Mouse (Mus musculus) lung, embryonic 15.5 days (tissue): ENCODE data around the gene Tmem215. TPM values are rescaled to one million over a fixed set of nuclear protein-coding genes. Genes with fewer than 3 reads are reported as not detected.

Source experiments
- ATAC-seq: fragments of 200-750 bp; cut with Nextera tagmentation; 2 replicates; pipeline ENCODE4 v1.8.0; 2017; ENCODE audit warnings: moderate number of reproducible peaks, borderline replicate concordance; ENCODE audit not compliant: low FRiP score, low TSS enrichment; ENCODE audit errors: extremely low read depth
- H3K27ac ChIP-seq: fragments of 300-500 bp; sonication (generic); 2 replicates; pipeline ENCODE4 v1.5.1; 2015; ENCODE audit warnings: moderate library complexity, mild to moderate bottlenecking, inconsistent platforms
- H3K27me3 ChIP-seq: fragments of 300-500 bp; sonication (generic); 2 replicates; pipeline ENCODE4 v1.6.1; 2015; ENCODE audit warnings: inconsistent platforms
- H3K36me3 ChIP-seq: fragments of 300-500 bp; sonication (generic); 2 replicates; pipeline ENCODE4 v1.6.1; 2015; ENCODE audit warnings: inconsistent platforms
- H3K4me1 ChIP-seq: fragments of 300-500 bp; sonication (generic); 2 replicates; pipeline ENCODE4 v1.6.1; 2015; ENCODE audit warnings: inconsistent platforms
- H3K4me2 ChIP-seq: fragments of 300-500 bp; sonication (generic); 2 replicates; pipeline ENCODE4 v1.6.1; 2015; ENCODE audit warnings: inconsistent platforms, mild to moderate bottlenecking, moderate library complexity
- H3K4me3 ChIP-seq: fragments of 300-500 bp; sonication (generic); 2 replicates; pipeline ENCODE4 v1.5.1; 2015; ENCODE audit warnings: mild to moderate bottlenecking, inconsistent platforms
- H3K9ac ChIP-seq: fragments of 300-500 bp; sonication (generic); 2 replicates; pipeline ENCODE4 v1.6.1; 2015; ENCODE audit warnings: inconsistent platforms
- H3K9me3 ChIP-seq: fragments of 300-500 bp; sonication (generic); 2 replicates; pipeline ENCODE4 v1.6.1; 2016; ENCODE audit warnings: inconsistent platforms
- WGBS: fragments of 180-500 bp; shearing (Covaris S2); methylation state at CpG from one replicate; pipeline ENCODE4 v1.1.7; 2015; 5-methylcytosine and 5-hydroxymethylcytosine counted together
- polyA plus RNA-seq: library from polyadenylated mRNA; unstranded; fragments of >200 nt; fragmentation: Nextera tagmentation; extraction: Ambion mirVana; gene quantifications from 2 replicates; pipeline ENCODE4 v1.2.1, GENCODE M21; 2015

The Tmem215 gene
- 0.52 and 0.83 TPM in 2 replicates for polyA plus RNA-seq

GRCm38 (mm10) chr4:40471880-40472279, at the start of gene Tmem215:
Tmem215 (plus strand) TSS chr4:40472180.
- no peaks in the 10 kb centered on the region for H3K9me3 ChIP-seq
- ATAC-seq: no peak
- no peak within 1 kb of the TSS for H3K9ac ChIP-seq
- H3K4me1 ChIP-seq: peaks cover 5% of the 10 kb centered on the region; the same call in 1 of the 2 replicates
- H3K27me3 ChIP-seq: peaks cover 33% of the 10 kb centered on the region
- H3K27ac ChIP-seq: no peak within 1 kb of the TSS
- 73% methylated on average over 10 of the region's 10 CpGs for WGBS
- no peaks in the 10 kb centered on the region for H3K36me3 ChIP-seq
- H3K4me2 ChIP-seq: peak within 1 kb of the TSS; percentile 66
- H3K4me3 ChIP-seq: peak within 1 kb of the TSS; percentile 34

GRCm38 (mm10) chr4:40431916-40432315, 40.1 kb upstream of the Tmem215 start:
- Histone ChIP-seq H3K4me2 (no peak overlapping the region), H3K27ac (no peak overlapping the region), H3K9me3 (no peaks in the 10 kb centered on the region), H3K27me3 (no peaks in the 10 kb centered on the region), H3K4me1 (no peaks in the 10 kb centered on the region), H3K9ac (no peak overlapping the region), H3K4me3 (no peak overlapping the region), H3K36me3 (no peaks in the 10 kb centered on the region)
- 65% methylated on average over 5 of the region's 5 CpGs for WGBS
- ATAC-seq: no peak

- Histone ChIP-seq H3K27ac (no peak overlapping the region), H3K4me1 (no peaks in the 10 kb centered on the region), H3K9ac (no peak overlapping the region), H3K4me2 (no peak overlapping the region), H3K4me3 (no peak overlapping the region), H3K27me3 (no peaks in the 10 kb centered on the region), H3K9me3 (no peaks in the 10 kb centered on the region), H3K36me3 (no peaks in the 10 kb centered on the region)
- 66% methylated on average over 3 of the region's 3 CpGs for WGBS
- ATAC-seq: no peak
Observed at GRCm38 (mm10) chr4:40433379-40433778, 38.6 kb upstream of the Tmem215 start.

- no peaks in the 10 kb centered on the region for H3K36me3 ChIP-seq
- H3K4me1 ChIP-seq: no peaks in the 10 kb centered on the region
- no peaks in the 10 kb centered on the region for H3K27me3 ChIP-seq
- no peak for ATAC-seq
- no peak overlapping the region for H3K4me3 ChIP-seq
- H3K27ac ChIP-seq: no peak overlapping the region
- no peak overlapping the region for H3K9ac ChIP-seq
- H3K9me3 ChIP-seq: no peaks in the 10 kb centered on the region
- 58% methylated on average over 1 of the region's 1 CpGs for WGBS
- no peak overlapping the region for H3K4me2 ChIP-seq
Observed at GRCm38 (mm10) chr4:40434388-40434787, 37.6 kb upstream of the Tmem215 start.

GRCm38 (mm10) chr4:40443565-40443964, 28.4 kb upstream of the Tmem215 start:
- no peak overlapping the region for H3K9ac ChIP-seq
- H3K9me3 ChIP-seq: no peaks in the 10 kb centered on the region
- no peaks in the 10 kb centered on the region for H3K36me3 ChIP-seq
- WGBS: 85% methylated on average over 9 of the region's 9 CpGs
- H3K27me3 ChIP-seq: no peaks in the 10 kb centered on the region
- no peak overlapping the region for H3K27ac ChIP-seq
- ATAC-seq: no peak
- no peak overlapping the region for H3K4me3 ChIP-seq
- no peak overlapping the region for H3K4me2 ChIP-seq
- H3K4me1 ChIP-seq: no peaks in the 10 kb centered on the region

GRCm38 (mm10) chr4:40472700-40473530, 935 bp downstream of the Tmem215 start:
- Histone ChIP-seq H3K4me2 (peak overlapping the region; percentile 66), H3K9me3 (no peaks in the 10 kb centered on the region), H3K36me3 (no peaks in the 10 kb centered on the region), H3K4me1 (peaks cover 5% of the 10 kb centered on the region; the same call in 1 of the 2 replicates), H3K27me3 (peaks cover 33% of the 10 kb centered on the region), H3K4me3 (peak overlapping the region; percentile 34), H3K27ac (no peak overlapping the region), H3K9ac (no peak overlapping the region)
- peak; percentile 80; the same call in 1 of the 2 replicates for ATAC-seq
- 5% methylated on average over 54 of the region's 55 CpGs for WGBS

- Histone ChIP-seq H3K4me2 (no peak overlapping the region), H3K4me1 (peaks cover 5% of the 10 kb centered on the region; the same call in 1 of the 2 replicates), H3K27ac (no peak overlapping the region), H3K27me3 (peaks cover 33% of the 10 kb centered on the region), H3K9ac (no peak overlapping the region), H3K36me3 (no peaks in the 10 kb centered on the region), H3K9me3 (no peaks in the 10 kb centered on the region), H3K4me3 (no peak overlapping the region)
- 67% methylated on average over 9 of the region's 9 CpGs for WGBS
- ATAC-seq: no peak
Observed at GRCm38 (mm10) chr4:40473911-40474310, 1.9 kb downstream of the Tmem215 start.

- Histone ChIP-seq H3K27me3 (peaks cover 15% of the 10 kb centered on the region), H3K36me3 (no peaks in the 10 kb centered on the region), H3K4me1 (peaks cover 3% of the 10 kb centered on the region; the same call in 1 of the 2 replicates), H3K4me3 (no peak overlapping the region), H3K27ac (no peak overlapping the region), H3K4me2 (no peak overlapping the region), H3K9ac (no peak overlapping the region), H3K9me3 (no peaks in the 10 kb centered on the region)
- ATAC-seq: no peak
- WGBS: 85% methylated on average over 5 of the region's 5 CpGs
Observed at GRCm38 (mm10) chr4:40477963-40478362, 6.0 kb downstream of the Tmem215 start.

DNA sequence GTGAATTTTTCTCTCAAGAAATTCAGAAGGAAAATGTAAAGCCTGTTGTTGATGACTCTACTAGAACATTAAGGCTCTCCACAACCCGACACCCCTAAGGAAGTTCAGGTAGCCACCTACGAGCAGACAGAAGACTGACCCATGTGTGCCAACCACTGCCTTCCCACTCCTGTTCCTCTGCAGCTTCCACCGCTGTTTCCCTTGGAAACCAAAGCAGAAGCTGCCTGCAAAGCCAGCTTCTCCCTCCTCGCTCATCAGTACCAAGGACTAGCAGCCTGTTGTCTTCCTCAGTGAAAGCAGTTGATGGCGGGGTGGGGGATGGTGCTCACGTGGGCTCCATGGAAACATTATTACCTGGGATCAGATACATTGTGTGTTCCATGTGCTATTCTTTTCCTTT, 14.6 kb downstream of the Tmem215 start:
- WGBS: 71% methylated on average over 6 of the region's 6 CpGs
- H3K4me1 ChIP-seq: no peaks in the 10 kb centered on the region

GRCm38 (mm10) chr4:40491731-40492130, 19.8 kb downstream of the Tmem215 start:
- no peak overlapping the region for H3K4me3 ChIP-seq
- H3K9me3 ChIP-seq: no peaks in the 10 kb centered on the region
- no peak overlapping the region for H3K9ac ChIP-seq
- H3K36me3 ChIP-seq: no peaks in the 10 kb centered on the region
- H3K27me3 ChIP-seq: no peaks in the 10 kb centered on the region
- no peak overlapping the region for H3K27ac ChIP-seq
- no peaks in the 10 kb centered on the region for H3K4me1 ChIP-seq
- no peak for ATAC-seq
- H3K4me2 ChIP-seq: no peak overlapping the region
- 81% methylated on average over 8 of the region's 8 CpGs for WGBS

More for the DNA sequence above, 14.6 kb downstream of the Tmem215 start:
- Histone ChIP-seq H3K27me3 (no peaks in the 10 kb centered on the region), H3K4me3 (no peak overlapping the region), H3K9me3 (no peaks in the 10 kb centered on the region), H3K9ac (no peak overlapping the region), H3K27ac (no peak overlapping the region), H3K4me2 (no peak overlapping the region), H3K36me3 (no peaks in the 10 kb centered on the region)
- ATAC-seq: no peak

DNA sequence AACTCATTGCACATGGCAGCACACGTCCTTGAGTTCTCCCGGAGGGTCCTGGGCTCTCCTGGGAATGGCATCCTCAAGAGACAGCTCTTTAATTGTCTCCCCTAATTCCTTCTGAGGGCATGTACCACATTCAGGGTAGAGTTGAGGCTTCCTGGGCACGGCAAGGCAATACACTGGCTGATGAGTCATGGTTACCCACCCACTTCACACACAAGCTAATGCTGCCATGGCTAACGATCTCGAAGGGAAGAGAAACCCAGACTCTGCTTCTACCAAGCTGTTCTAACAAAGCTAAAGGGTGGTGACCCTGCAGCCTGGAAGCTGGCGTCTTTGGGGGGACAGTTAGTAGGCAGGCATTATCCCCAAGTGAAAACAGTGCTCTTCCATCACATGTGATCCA, 24.4 kb downstream of the Tmem215 start:
- Histone ChIP-seq H3K9ac (no peak overlapping the region), H3K36me3 (no peaks in the 10 kb centered on the region), H3K4me2 (no peak overlapping the region), H3K27me3 (no peaks in the 10 kb centered on the region), H3K27ac (no peak overlapping the region), H3K9me3 (no peaks in the 10 kb centered on the region), H3K4me3 (no peak overlapping the region), H3K4me1 (no peaks in the 10 kb centered on the region)
- 83% methylated on average over 6 of the region's 6 CpGs for WGBS
- no peak for ATAC-seq

DNA sequence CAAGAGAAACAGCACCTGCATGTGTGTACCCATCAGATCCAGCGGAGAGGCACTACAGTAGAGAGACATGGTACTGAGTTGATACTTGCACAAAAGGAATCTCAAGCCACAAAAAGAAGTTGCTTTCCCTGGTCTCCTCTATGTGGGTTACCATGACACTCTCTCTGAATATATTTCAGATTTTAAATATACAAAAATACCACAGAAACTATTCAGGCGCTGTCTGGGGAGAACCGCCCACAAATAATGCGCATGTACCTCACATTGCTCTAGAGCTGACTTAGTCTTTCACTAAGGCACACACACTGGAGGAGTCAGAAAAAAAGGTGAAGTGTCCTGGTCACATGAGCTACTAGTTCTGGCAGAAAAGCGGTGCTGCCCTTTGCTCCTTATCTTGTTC, 24.8 kb downstream of the Tmem215 start:
- no peak for ATAC-seq
- Histone ChIP-seq H3K4me2 (no peak overlapping the region), H3K27ac (no peak overlapping the region), H3K4me1 (no peaks in the 10 kb centered on the region), H3K9me3 (no peaks in the 10 kb centered on the region), H3K9ac (no peak overlapping the region), H3K27me3 (no peaks in the 10 kb centered on the region), H3K36me3 (no peaks in the 10 kb centered on the region), H3K4me3 (no peak overlapping the region)
- WGBS: 93% methylated on average over 5 of the region's 5 CpGs
